Mouse (Mus musculus): Measurements from ENCODE around the gene Oprd1. TPM values are rescaled to one million over a fixed set of nuclear protein-coding genes. Genes with fewer than 3 reads are reported as not detected.
A peak's percentile ranks its signal among the peaks of the same experiment; 100 is the strongest.

The Oprd1 gene
- polyA plus RNA-seq, 1 experiment from 2014 or later = 0.38 TPM

DNA sequence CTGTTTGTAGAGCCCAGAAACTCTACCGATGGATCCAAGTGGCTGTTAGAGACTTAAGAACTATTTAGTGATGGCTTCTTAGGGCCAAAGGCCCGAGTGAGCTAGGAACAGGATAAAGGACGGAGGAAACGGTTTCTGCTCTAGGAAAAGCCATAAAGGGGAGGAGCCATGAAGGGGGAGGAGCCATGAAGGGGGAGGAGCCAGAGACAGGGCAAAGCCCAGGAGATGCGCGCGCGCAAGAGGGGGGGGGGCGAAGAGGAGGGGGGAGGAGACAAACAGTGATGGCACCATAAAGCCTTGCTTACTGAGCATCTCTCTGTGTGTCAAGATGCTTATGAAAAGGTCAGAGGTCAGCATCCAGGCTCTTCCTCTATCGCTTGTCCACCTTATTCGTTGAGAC, 13.6 kb downstream of the Oprd1 start:
- H3K27ac ChIP-seq (ENCODE audit: low read depth) = no peak overlapping the region
- no peaks in the 10 kb centered on the region for H3K4me1 ChIP-seq (replicated peaks; ENCODE audit: control insufficient read depth, insufficient read depth, low read length)
- WGBS = 79% methylated on average over 11 of the region's 11 CpGs

DNA sequence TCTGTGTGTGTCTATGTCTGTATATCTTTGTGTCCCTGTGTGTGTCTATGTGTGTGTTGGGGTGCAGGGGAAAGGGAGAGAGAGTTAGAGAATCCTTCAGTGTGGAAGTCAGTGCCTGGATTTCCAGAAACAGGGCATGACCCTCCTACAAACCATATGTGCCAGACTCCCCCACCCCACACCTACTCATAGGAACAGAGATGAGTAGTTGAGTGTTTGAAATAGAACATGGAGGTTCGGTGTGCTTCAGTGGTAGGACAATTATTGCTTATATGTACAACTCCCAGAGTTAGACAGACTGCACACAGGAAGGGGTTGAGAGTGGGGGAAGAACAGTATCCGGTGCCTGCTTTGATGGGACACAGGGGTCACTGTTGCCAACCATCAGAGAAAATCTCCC, 14.2 kb downstream of the Oprd1 start:
- Histone ChIP-seq H3K4me2 (ENCODE audit: low read length) (no peak overlapping the region), H3K27ac (ENCODE audit: low read depth) (no peak overlapping the region), H3K36me3 (ENCODE audit: control insufficient read depth, insufficient read depth, low read length) (no peaks in the 10 kb centered on the region), H3K9me3 (ENCODE audit: control insufficient read depth, low read length) (no peaks in the 10 kb centered on the region), H3K27me3 (replicated peaks; ENCODE audit: control insufficient read depth, insufficient read depth, low read length) (no peaks in the 10 kb centered on the region), H3K4me3 (ENCODE audit: low read depth, low read length) (no peak overlapping the region), H3K4me1 (replicated peaks; ENCODE audit: control insufficient read depth, insufficient read depth, low read length) (no peaks in the 10 kb centered on the region), H3K9ac (ENCODE audit: low read length) (no peak overlapping the region)
- WGBS = 74% methylated on average over 2 of the region's 2 CpGs
- ATAC-seq (replicated peaks; ENCODE audit: low FRiP score, low TSS enrichment, low read depth) (no peak), DNase-seq (ENCODE audit: low spot score) (no peak)

More for the DNA sequence above, 13.6 kb downstream of the Oprd1 start:
- Histone ChIP-seq H3K36me3 (ENCODE audit: control insufficient read depth, insufficient read depth, low read length) (no peaks in the 10 kb centered on the region), H3K4me2 (ENCODE audit: low read length) (no peak overlapping the region), H3K9ac (ENCODE audit: low read length) (no peak overlapping the region), H3K9me3 (ENCODE audit: control insufficient read depth, low read length) (no peaks in the 10 kb centered on the region), H3K27me3 (replicated peaks; ENCODE audit: control insufficient read depth, insufficient read depth, low read length) (no peaks in the 10 kb centered on the region), H3K4me3 (ENCODE audit: low read depth, low read length) (no peak overlapping the region)
- ATAC-seq (replicated peaks; ENCODE audit: low FRiP score, low TSS enrichment, low read depth) = no peak
- DNase-seq (ENCODE audit: low spot score) = no peak

DNA sequence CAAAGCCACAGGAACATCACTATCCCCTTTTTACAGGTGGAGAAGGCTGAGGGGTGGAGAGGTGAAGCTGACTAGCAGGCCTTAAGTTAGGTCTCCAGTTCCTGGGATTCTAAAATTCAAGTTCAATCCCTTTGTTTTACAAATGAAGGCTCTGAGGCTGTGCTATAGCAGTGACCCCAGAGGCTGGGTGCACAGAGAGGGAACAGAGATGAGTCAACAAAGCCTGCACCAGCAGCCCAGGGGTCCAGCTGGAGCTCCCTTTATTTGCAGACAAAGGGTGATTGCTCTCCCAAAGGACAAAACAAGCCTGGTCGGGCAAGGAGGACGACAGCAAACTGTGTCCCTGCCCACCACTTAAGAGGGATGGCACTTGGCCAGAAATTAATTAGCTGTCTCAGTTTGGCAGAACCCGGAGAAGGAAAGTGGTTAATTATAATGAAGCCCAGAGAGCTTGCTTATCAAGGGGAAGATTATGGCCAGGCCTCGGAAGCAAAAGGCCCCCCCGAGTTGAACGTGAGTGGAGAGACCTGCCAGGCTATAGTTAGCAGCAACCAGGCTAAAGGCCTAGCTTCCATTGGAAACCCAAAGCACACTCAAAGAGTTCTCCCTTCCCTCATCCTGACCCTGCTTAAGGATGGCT, 15.2 kb downstream of the Oprd1 start:
- Histone ChIP-seq H3K4me2 (ENCODE audit: low read length) (no peak overlapping the region), H3K27ac (ENCODE audit: low read depth) (no peak overlapping the region), H3K27me3 (replicated peaks; ENCODE audit: control insufficient read depth, insufficient read depth, low read length) (no peaks in the 10 kb centered on the region), H3K36me3 (ENCODE audit: control insufficient read depth, insufficient read depth, low read length) (no peaks in the 10 kb centered on the region), H3K4me1 (replicated peaks; ENCODE audit: control insufficient read depth, insufficient read depth, low read length) (no peaks in the 10 kb centered on the region), H3K9ac (ENCODE audit: low read length) (no peak overlapping the region), H3K9me3 (ENCODE audit: control insufficient read depth, low read length) (no peaks in the 10 kb centered on the region), H3K4me3 (ENCODE audit: low read depth, low read length) (no peak overlapping the region)
- WGBS = 30% methylated on average over 6 of the region's 6 CpGs
- no peak for DNase-seq (ENCODE audit: low spot score)
- no peak for ATAC-seq (replicated peaks; ENCODE audit: low FRiP score, low TSS enrichment, low read depth)

DNA sequence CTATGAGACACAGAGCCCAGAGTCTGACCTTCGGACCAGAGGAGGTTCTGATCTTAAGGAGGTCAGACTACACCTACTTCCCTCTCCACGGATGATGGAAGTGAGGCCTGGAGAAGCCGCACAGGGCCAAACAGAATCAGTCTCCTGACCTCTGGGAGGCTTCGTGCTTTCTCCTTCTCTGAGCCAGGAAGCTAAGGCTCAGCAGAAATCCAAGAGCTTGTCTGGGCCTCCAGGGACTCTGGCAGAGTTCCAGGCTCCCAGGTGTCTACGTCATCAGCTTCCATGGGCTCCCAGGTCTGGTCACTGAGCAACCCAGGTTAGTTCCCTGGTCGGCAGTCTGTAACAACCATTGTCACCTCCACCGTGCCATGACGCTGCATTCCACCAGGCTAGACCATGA, 17.2 kb downstream of the Oprd1 start:
- H3K27ac ChIP-seq (ENCODE audit: low read depth) = no peak overlapping the region
- H3K9ac ChIP-seq (ENCODE audit: low read length) = no peak overlapping the region
- no peak overlapping the region for H3K4me2 ChIP-seq (ENCODE audit: low read length)
- no peak overlapping the region for H3K4me3 ChIP-seq (ENCODE audit: low read depth, low read length)
- no peaks in the 10 kb centered on the region for H3K9me3 ChIP-seq (ENCODE audit: control insufficient read depth, low read length)
- DNase-seq (ENCODE audit: low spot score) (no peak), ATAC-seq (replicated peaks; ENCODE audit: low FRiP score, low TSS enrichment, low read depth) (no peak)
- no peaks in the 10 kb centered on the region for H3K27me3 ChIP-seq (replicated peaks; ENCODE audit: control insufficient read depth, insufficient read depth, low read length)
- H3K4me1 ChIP-seq (replicated peaks; ENCODE audit: control insufficient read depth, insufficient read depth, low read length) = no peaks in the 10 kb centered on the region
- WGBS = 76% methylated on average over 8 of the region's 8 CpGs
- H3K36me3 ChIP-seq (ENCODE audit: control insufficient read depth, insufficient read depth, low read length) = no peaks in the 10 kb centered on the region

DNA sequence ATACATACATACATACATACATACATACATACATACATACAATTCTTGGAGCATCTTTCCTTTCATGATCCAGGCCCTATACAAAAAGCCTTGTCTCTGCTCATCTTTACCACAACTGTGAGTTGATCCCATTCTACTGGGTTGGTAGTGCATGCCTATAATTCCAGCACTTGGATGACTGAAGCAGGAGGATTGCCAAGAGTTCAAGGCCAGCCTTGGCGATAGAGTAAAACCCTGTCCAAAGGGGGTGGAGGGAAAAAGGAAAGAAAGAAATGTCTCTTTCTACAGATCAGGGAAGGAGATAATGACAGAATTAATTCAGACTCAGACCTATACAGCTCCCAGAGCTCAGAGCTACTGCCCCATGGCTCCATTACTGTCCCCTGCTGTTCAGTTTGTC, 21.1 kb downstream of the Oprd1 start:
- no peak overlapping the region for H3K9ac ChIP-seq (ENCODE audit: low read length)
- H3K4me1 ChIP-seq (replicated peaks; ENCODE audit: control insufficient read depth, insufficient read depth, low read length) = no peaks in the 10 kb centered on the region
- DNase-seq (ENCODE audit: low spot score) (no peak), ATAC-seq (replicated peaks; ENCODE audit: low FRiP score, low TSS enrichment, low read depth) (no peak)
- no peak overlapping the region for H3K4me2 ChIP-seq (ENCODE audit: low read length)
- 90% methylated on average over 1 of the region's 1 CpGs for WGBS
- no peaks in the 10 kb centered on the region for H3K36me3 ChIP-seq (ENCODE audit: control insufficient read depth, insufficient read depth, low read length)
- H3K27me3 ChIP-seq (replicated peaks; ENCODE audit: control insufficient read depth, insufficient read depth, low read length) = no peaks in the 10 kb centered on the region
- no peaks in the 10 kb centered on the region for H3K9me3 ChIP-seq (ENCODE audit: control insufficient read depth, low read length)
- H3K27ac ChIP-seq (ENCODE audit: low read depth) = no peak overlapping the region
- no peak overlapping the region for H3K4me3 ChIP-seq (ENCODE audit: low read depth, low read length)

DNA sequence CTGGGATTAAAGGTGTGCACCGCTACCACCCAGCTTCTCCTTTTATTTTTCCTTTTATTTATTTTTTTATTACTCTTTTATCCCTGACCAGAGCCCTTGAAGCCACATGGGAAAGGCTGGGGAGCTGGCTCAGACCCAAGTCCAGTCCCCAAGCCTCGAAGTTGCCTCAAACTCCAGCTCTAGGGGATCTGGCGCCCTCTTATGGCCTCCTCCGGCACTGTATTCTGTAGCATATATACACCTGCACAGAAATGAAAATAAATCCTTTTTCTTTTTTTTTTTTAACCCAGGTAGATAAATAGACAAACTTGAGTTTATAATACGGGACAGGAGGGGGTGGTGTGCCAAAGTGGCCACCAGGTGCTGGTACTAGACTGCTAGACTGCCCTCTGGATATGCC, 22.6 kb downstream of the Oprd1 start:
- H3K9me3 ChIP-seq (ENCODE audit: control insufficient read depth, low read length) = no peaks in the 10 kb centered on the region
- no peak overlapping the region for H3K27ac ChIP-seq (ENCODE audit: low read depth)
- H3K27me3 ChIP-seq (replicated peaks; ENCODE audit: control insufficient read depth, insufficient read depth, low read length) = no peaks in the 10 kb centered on the region
- ATAC-seq (replicated peaks; ENCODE audit: low FRiP score, low TSS enrichment, low read depth) (no peak), DNase-seq (ENCODE audit: low spot score) (no peak)
- no peak overlapping the region for H3K4me3 ChIP-seq (ENCODE audit: low read depth, low read length)
- no peak overlapping the region for H3K9ac ChIP-seq (ENCODE audit: low read length)
- H3K4me2 ChIP-seq (ENCODE audit: low read length) = no peak overlapping the region
- no peaks in the 10 kb centered on the region for H3K36me3 ChIP-seq (ENCODE audit: control insufficient read depth, insufficient read depth, low read length)
- H3K4me1 ChIP-seq (replicated peaks; ENCODE audit: control insufficient read depth, insufficient read depth, low read length) = no peaks in the 10 kb centered on the region
- 85% methylated on average over 5 of the region's 5 CpGs for WGBS

DNA sequence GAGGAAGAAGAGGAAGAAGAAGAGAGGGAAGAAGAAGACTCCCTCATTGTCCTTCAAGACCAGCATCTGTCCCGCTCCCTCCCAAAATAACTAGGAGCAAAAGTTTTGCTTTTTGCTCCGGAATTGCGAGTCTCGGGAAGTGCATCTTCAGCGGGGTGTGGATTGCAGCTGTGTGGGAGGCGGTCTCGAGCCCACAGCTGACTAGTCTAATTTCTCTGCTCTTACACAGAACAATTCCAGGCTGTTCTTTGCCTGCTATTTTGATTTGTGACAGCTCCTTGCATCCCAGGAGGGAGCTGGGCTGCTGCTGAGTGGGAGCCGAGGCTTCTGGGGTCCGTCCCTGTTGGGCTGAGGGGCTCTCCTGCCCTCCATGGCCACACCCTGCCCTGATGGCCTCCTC, 24.7 kb downstream of the Oprd1 start:
- H3K27ac ChIP-seq (ENCODE audit: low read depth) = no peak overlapping the region
- H3K9me3 ChIP-seq (ENCODE audit: control insufficient read depth, low read length) = no peaks in the 10 kb centered on the region
- H3K36me3 ChIP-seq (ENCODE audit: control insufficient read depth, insufficient read depth, low read length) = no peaks in the 10 kb centered on the region
- no peak for ATAC-seq (replicated peaks; ENCODE audit: low FRiP score, low TSS enrichment, low read depth)
- H3K27me3 ChIP-seq (replicated peaks; ENCODE audit: control insufficient read depth, insufficient read depth, low read length) = no peaks in the 10 kb centered on the region
- no peak overlapping the region for H3K9ac ChIP-seq (ENCODE audit: low read length)
- H3K4me1 ChIP-seq (replicated peaks; ENCODE audit: control insufficient read depth, insufficient read depth, low read length) = no peaks in the 10 kb centered on the region
- H3K4me3 ChIP-seq (ENCODE audit: low read depth, low read length) = no peak overlapping the region
- DNase-seq (ENCODE audit: low spot score) = no peak
- WGBS = 47% methylated on average over 9 of the region's 9 CpGs
- H3K4me2 ChIP-seq (ENCODE audit: low read length) = no peak overlapping the region

DNA sequence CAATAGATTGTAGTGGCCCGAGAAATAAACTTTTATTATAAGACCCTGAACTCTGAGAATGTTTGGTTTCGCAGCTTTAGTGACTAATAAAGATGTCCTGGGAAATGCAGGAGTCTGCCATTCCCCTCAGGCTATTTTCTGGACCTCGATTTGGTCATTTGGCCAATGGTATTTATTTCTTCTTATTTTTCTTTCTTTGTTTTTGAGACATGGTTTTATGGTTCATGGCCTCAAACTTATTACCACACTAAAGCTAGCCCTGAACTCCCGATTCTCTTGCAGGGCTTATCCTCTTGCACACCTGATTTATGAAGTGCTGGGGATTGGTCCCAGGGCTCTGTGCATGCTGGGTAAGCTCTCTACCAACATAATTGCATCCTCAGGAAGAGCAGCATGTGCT, 28.0 kb downstream of the Oprd1 start:
- Histone ChIP-seq H3K9ac (ENCODE audit: low read length) (no peak overlapping the region), H3K9me3 (ENCODE audit: control insufficient read depth, low read length) (no peaks in the 10 kb centered on the region), H3K36me3 (ENCODE audit: control insufficient read depth, insufficient read depth, low read length) (no peaks in the 10 kb centered on the region), H3K27ac (ENCODE audit: low read depth) (no peak overlapping the region), H3K4me3 (ENCODE audit: low read depth, low read length) (no peak overlapping the region), H3K27me3 (replicated peaks; ENCODE audit: control insufficient read depth, insufficient read depth, low read length) (no peaks in the 10 kb centered on the region), H3K4me2 (ENCODE audit: low read length) (no peak overlapping the region), H3K4me1 (replicated peaks; ENCODE audit: control insufficient read depth, insufficient read depth, low read length) (no peaks in the 10 kb centered on the region)
- no peak for DNase-seq (ENCODE audit: low spot score)
- ATAC-seq (replicated peaks; ENCODE audit: low FRiP score, low TSS enrichment, low read depth) = no peak
- 61% methylated on average over 4 of the region's 4 CpGs for WGBS

DNA sequence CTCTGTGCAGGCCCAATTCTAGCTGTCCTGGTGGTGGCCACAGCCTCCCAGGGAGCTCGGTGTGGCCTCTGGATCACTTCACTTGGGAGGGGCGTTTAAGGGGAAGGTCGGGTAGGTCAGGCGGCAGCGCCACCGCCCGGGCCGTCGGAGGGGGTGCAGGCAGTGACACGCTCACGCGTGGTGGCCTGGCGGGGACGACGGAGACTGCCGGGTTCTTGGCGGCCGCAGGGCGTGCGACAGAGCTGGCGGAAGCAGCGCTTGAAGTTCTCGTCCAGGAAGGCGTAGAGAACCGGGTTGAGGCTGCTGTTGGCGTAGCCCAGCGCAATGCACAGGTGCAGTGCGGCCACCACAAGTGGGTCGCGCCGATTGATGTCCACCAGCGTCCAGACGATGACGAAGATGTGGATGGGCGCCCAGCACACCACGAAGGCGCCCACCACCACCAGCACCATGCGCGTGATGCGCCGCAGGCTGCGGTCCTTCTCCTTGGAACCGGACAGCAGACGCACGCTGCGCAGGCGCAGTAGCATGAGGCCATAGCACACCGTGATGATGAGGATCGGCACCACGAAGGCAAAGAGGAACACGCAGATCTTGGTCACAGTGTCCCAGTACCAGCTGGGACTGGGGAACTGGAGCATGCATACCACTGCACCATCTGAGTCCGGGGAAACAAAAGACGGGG, 30.7 kb downstream of the Oprd1 start:
- WGBS = 43% methylated on average over 53 of the region's 53 CpGs
- Histone ChIP-seq H3K9me3 (ENCODE audit: control insufficient read depth, low read length) (no peaks in the 10 kb centered on the region), H3K9ac (ENCODE audit: low read length) (no peak overlapping the region), H3K36me3 (ENCODE audit: control insufficient read depth, insufficient read depth, low read length) (no peaks in the 10 kb centered on the region), H3K27me3 (replicated peaks; ENCODE audit: control insufficient read depth, insufficient read depth, low read length) (no peaks in the 10 kb centered on the region), H3K4me2 (ENCODE audit: low read length) (peak overlapping the region; percentile 46), H3K4me3 (ENCODE audit: low read depth, low read length) (peak overlapping the region; percentile 18), H3K4me1 (replicated peaks; ENCODE audit: control insufficient read depth, insufficient read depth, low read length) (no peaks in the 10 kb centered on the region), H3K27ac (ENCODE audit: low read depth) (no peak overlapping the region)
- ATAC-seq (replicated peaks; ENCODE audit: low FRiP score, low TSS enrichment, low read depth) = 0 out of 2 replicates have a peak, but pooled peaks have one; percentile 12
- no peak for DNase-seq (ENCODE audit: low spot score)
